Mouse (Mus musculus) liver, adult 2 months (tissue): ENCODE results near the gene E2f8.

ENCODE experiments used
- CTCF ChIP-seq: fragments of 200-500 bp; IDR thresholded peaks from 2 replicates; pipeline ENCODE4 v1.5.1; 2011; ENCODE audit warnings: low read depth, low read length, control low read depth
- POLR2A ChIP-seq: fragments of 200-500 bp; IDR thresholded peaks from 2 replicates; pipeline ENCODE4 v1.6.1; 2011; ENCODE audit warnings: low read length, control low read depth; ENCODE audit not compliant: insufficient read depth; ENCODE audit errors: extremely low read depth

DNA sequence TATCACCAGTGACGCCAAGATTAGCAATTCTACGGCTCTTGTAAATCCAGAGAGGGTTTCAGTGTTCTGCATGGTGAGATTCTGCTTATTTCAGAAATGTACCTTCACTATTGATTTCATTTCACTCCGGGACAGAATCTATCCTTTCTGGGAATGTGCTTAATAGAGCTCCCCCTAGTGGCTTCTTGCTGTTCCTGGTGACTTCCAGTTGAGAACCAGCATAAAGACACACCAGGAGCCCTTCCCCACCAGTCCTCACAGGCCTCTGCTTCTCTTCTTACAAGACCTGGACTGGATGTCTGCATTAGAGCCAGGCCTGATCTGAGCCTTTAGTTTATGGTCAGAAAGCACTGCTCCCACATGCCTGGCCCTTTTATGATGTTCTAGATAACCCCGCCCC lies 4.9 kb downstream of the E2f8 start:
- TF ChIP-seq CTCF (peak; percentile 64), POLR2A (0 out of 2 replicates have a peak, but pooled peaks have one; percentile 5)
